Mouse (Mus musculus) heart, embryonic 12.5 days (tissue): Measurements from ENCODE around the gene Olfr624. TPM values are rescaled to one million over a fixed set of nuclear protein-coding genes. Genes with fewer than 3 reads are reported as not detected.

Source experiments
- polyA plus RNA-seq: library from polyadenylated mRNA; unstranded; fragments of >200 nt; fragmentation: Nextera tagmentation; extraction: Ambion mirVana; gene quantifications from 2 replicates; pipeline ENCODE4 v1.2.1, GENCODE M21; 2016

Gene Olfr624
- polyA plus RNA-seq, 1 experiment from 2014 or later = 0.04 TPM

Other genes with a start within 250 kb of the Olfr624 start
- gene Olfr605, start 225.8 kb downstream of the Olfr624 start, polyA plus RNA-seq = not detected in 2 replicates
- gene Olfr606, start 222.1 kb downstream of the Olfr624 start, polyA plus RNA-seq = not detected in 2 replicates
- 0.13 and 0.28 TPM in 2 replicates for gene Olfr607, start 207.0 kb downstream of the Olfr624 start, polyA plus RNA-seq
- 0.17 TPM in 1 of 2 replicates, not detected in the other for gene Olfr608, start 201.3 kb downstream of the Olfr624 start, polyA plus RNA-seq
- 0.08 TPM in 1 of 2 replicates, not detected in the other for gene Olfr609, start 173.1 kb downstream of the Olfr624 start, polyA plus RNA-seq
- gene Olfr610, start 159.1 kb downstream of the Olfr624 start, polyA plus RNA-seq = not detected in 2 replicates
- gene Olfr611, start 150.3 kb downstream of the Olfr624 start, polyA plus RNA-seq = not detected in 2 replicates
- gene Olfr612, start 128.5 kb downstream of the Olfr624 start, polyA plus RNA-seq = not detected in 2 replicates
- gene Olfr613, start 123.1 kb downstream of the Olfr624 start, polyA plus RNA-seq = not detected in 2 replicates
- gene Olfr615, start 115.1 kb downstream of the Olfr624 start, polyA plus RNA-seq = not detected in 2 replicates
- not detected in 2 replicates for gene Olfr616, start 102.0 kb downstream of the Olfr624 start, polyA plus RNA-seq
- gene Olfr617, start 98.1 kb downstream of the Olfr624 start, polyA plus RNA-seq = not detected in 2 replicates
- gene Olfr618, start 81.1 kb downstream of the Olfr624 start, polyA plus RNA-seq = not detected in 2 replicates
- not detected in 2 replicates for gene Olfr619, start 70.6 kb downstream of the Olfr624 start, polyA plus RNA-seq
- not detected in 2 replicates for gene Olfr620, start 58.7 kb downstream of the Olfr624 start, polyA plus RNA-seq
- gene Olfr622, start 28.5 kb downstream of the Olfr624 start, polyA plus RNA-seq = not detected in 2 replicates
- not detected in 2 replicates for gene Olfr623, start 7.5 kb downstream of the Olfr624 start, polyA plus RNA-seq
- not detected in 2 replicates for gene Olfr625-ps1, start 11.5 kb upstream of the Olfr624 start, polyA plus RNA-seq
- not detected in 2 replicates for gene Olfr243, start 43.5 kb upstream of the Olfr624 start, polyA plus RNA-seq
- gene Olfr628, start 59.2 kb upstream of the Olfr624 start, polyA plus RNA-seq = not detected in 2 replicates
- 0.08 TPM in 1 of 2 replicates, not detected in the other for gene Olfr629, start 73.8 kb upstream of the Olfr624 start, polyA plus RNA-seq
- not detected in 2 replicates for gene Olfr630, start 86.1 kb upstream of the Olfr624 start, polyA plus RNA-seq
- not detected in 2 replicates for gene Olfr69, start 100.4 kb upstream of the Olfr624 start, polyA plus RNA-seq
- gene Olfr68, start 108.5 kb upstream of the Olfr624 start, polyA plus RNA-seq = not detected in 2 replicates
- gene Olfr67, start 120.6 kb upstream of the Olfr624 start, polyA plus RNA-seq = not detected in 2 replicates
- gene Hbb-bt, start 142.8 kb upstream of the Olfr624 start, polyA plus RNA-seq = 3,072 and 3,403 TPM in 2 replicates
- 2,689 and 3,022 TPM in 2 replicates for gene Hbb-bs, start 156.9 kb upstream of the Olfr624 start, polyA plus RNA-seq
- gene Hbb-bh2, start 169.3 kb upstream of the Olfr624 start, polyA plus RNA-seq = 0.50 and 0.56 TPM in 2 replicates
- gene Hbb-bh1, start 172.0 kb upstream of the Olfr624 start, polyA plus RNA-seq = 2,015 and 2,280 TPM in 2 replicates
- 31,254 and 35,001 TPM in 2 replicates for gene Hbb-y, start 182.0 kb upstream of the Olfr624 start, polyA plus RNA-seq
- not detected in 2 replicates for gene Olfr66, start 215.1 kb upstream of the Olfr624 start, polyA plus RNA-seq
- not detected in 2 replicates for gene Olfr64, start 223.3 kb upstream of the Olfr624 start, polyA plus RNA-seq
- gene Olfr65, start 232.3 kb upstream of the Olfr624 start, polyA plus RNA-seq = not detected in 2 replicates